Mouse (Mus musculus) CD4-positive, CD25-positive, alpha-beta regulatory T cell, adult 4 months (primary cell): ENCODE data around the gene Trim38. TPM values are rescaled to one million over a fixed set of nuclear protein-coding genes. Genes with fewer than 3 reads are reported as not detected.

Experiments used
- ATAC-seq: one replicate; pipeline ENCODE4 v1.8.0; 2017
- polyA plus RNA-seq, 2 experiments: library from polyadenylated mRNA; unstranded; fragments of 100-300 nt; shearing (Covaris generic); gene quantifications; one replicate each; pipeline ENCODE4 v1.2.1; 2017

Gene Trim38
- polyA plus RNA-seq, 2 experiments from 2014 or later, result not detected

- ATAC-seq, result peak; percentile 85
These were observed 23.3 kb upstream of the Trim38 start, which contains the start of gene Hist1h2bb for GRCm38 (mm10) chr13:23746201-23747080. Gene Hist1h2bb (plus strand): TSS chr13:23746734.

DNA sequence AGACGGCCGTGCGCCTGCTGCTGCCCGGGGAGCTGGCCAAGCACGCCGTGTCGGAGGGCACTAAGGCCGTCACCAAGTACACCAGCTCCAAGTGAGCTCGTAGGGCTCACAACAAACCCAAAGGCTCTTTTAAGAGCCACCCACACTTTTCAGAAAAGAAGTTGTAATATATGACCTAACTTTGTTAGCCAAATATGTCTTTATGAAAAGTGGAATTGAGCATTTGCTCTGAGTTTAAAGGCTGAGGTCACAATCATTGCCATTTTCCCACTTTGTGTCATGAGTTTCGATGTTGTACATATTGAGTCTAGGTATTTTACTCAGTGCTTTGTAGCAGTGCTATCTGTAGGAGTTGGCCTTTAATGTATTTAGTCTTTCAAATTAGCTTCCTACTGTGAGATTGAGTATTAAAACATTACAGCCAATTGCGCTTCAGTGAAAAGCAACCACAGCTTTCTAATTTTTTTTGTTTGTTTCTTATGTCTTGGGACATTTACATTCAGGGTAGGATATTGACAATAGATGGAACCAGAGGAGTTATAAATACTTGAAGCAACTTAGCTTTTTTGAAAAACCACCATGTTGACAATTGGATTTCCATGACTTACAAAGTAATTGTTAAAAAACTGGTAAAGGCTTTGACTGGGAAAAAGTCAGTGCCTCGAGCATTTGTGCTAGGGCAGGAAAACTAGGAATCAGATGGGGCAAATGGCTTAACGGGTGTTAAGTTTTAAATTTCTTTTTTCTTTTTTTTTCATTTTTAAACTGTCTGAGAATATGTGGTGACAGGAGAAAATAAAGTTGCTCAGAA is 22.4 kb upstream of the Trim38 start:
- ATAC-seq, result no peak

- ATAC-seq, result no peak
These were observed 21.8 kb upstream of the Trim38 start for GRCm38 (mm10) chr13:23747892-23748288.

DNA sequence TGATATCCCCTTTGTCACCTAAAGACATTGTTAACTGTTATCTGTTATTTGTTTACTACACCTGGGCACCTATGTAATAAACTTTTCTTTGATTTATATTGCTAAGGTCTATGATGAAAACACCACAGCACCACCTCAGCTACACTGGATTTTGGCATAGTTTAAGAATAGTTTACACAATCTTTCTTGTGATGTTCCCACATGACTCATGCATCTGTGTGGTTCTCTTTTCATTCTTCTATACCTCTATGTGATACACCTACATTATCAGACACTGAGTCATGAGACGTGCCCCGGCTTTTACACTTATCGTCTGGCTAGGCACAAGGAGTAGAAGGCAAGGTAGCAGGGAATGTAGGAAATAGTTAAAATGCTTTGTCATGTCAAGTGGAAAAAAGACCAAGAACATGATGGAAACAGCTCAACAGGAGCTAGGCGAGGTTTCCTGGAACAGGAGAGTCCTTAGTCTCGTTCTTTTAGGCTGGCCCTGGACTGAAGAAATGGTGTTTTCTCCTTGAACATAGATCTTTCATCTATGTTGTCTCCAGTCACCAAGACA is 20.1 kb upstream of the Trim38 start:
- ATAC-seq, result no peak

- ATAC-seq, result peak; percentile 46
These were observed 18.8 kb upstream of the Trim38 start, which contains the start of gene Hist1h2ab for GRCm38 (mm10) chr13:23750839-23751477. Gene Hist1h2ab (plus strand): TSS chr13:23751126.

DNA sequence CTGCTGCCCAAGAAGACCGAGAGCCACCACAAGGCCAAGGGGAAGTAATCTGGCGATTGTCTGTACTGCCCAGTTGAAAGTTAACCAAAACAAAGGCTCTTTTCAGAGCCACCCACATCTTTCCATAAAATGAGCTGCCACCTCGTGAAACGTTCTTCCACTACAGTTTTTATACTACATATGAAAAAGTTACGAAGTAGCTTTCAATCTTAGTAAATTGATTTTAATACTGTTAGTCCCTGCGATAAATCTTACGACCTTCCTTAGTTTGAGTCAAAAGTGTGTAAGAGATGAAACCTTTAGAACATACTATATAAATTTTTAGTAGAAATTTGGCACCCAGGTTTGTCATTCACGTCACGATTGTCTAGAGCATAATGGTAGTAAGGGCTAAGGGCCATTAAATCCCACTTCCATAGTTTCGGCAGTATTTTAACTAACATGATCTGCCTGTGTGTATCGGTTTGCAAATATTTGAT is 18.2 kb upstream of the Trim38 start:
- no peak for ATAC-seq

DNA sequence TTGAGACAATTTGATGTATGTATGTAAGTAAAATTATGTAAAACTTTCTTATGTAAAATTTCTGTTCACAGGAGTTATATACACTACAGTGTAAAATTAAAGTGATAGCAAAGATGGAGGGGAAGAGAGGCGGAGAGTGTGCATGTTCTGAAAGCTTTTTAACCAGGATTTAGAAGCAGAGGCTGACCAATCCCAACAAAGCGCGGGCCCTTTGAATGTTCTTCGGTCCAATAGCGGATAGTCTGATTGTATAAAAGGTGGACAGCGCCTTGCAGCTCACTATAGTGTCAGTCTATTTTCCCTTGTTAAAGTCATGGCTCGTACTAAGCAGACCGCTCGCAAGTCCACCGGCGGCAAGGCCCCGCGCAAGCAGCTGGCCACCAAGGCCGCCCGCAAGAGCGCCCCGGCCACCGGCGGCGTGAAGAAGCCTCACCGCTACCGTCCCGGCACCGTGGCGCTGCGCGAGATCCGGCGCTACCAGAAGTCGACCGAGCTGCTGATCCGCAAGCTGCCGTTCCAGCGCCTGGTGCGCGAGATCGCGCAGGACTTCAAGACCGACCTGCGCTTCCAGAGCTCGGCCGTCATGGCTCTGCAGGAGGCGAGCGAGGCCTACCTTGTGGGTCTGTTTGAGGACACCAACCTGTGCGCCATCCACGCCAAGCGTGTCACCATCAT is 17.5 kb upstream of the Trim38 start, which contains the start of gene Hist1h3b:
Gene Hist1h3b (plus strand): TSS at position 201 of the 675 bp plus-strand sequence.
- ATAC-seq, result peak; percentile 44

GRCm38 (mm10) chr13:23752742-23753172 is 17.0 kb upstream of the Trim38 start:
- no peak for ATAC-seq

- no peak for ATAC-seq
These were observed 16.2 kb upstream of the Trim38 start for GRCm38 (mm10) chr13:23753314-23754078.

DNA sequence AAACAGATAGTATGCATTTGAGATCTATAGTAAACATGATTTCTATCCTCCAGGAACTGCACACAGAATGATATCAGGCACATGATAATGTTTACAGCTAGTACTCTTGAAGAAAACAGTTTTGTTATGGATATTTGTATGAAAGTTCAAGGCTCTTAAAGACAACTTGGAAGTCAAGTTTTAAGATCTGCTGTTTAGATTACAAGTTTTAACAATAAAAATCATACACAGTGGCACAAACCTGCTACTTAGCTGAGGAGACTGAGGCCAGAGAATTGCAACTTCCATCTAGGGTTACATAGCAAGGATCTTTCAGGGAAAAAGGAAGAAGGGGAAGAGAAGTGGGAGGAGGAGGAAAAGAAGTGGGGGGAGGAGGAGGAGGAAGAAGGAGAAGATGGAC is 14.7 kb upstream of the Trim38 start:
- ATAC-seq, result no peak

- peak; percentile 61 for ATAC-seq
These were observed 12.9 kb upstream of the Trim38 start, which contains the start of gene Hist1h4b for GRCm38 (mm10) chr13:23756790-23757189. Gene Hist1h4b (plus strand): TSS chr13:23757013.

GRCm38 (mm10) chr13:23757211-23757773 is 12.4 kb upstream of the Trim38 start:
- ATAC-seq, result no peak

- ATAC-seq, result no peak
These were observed 11.8 kb upstream of the Trim38 start for GRCm38 (mm10) chr13:23757921-23758320.

- ATAC-seq, result no peak
These were observed 10.4 kb upstream of the Trim38 start for GRCm38 (mm10) chr13:23759251-23759771.

- no peak for ATAC-seq
These were observed 9.8 kb upstream of the Trim38 start for GRCm38 (mm10) chr13:23759916-23760239.

GRCm38 (mm10) chr13:23760240-23760971 is 9.3 kb upstream of the Trim38 start:
- no peak for ATAC-seq

- peak; percentile 65 for ATAC-seq
These were observed 8.5 kb upstream of the Trim38 start, which contains the start of gene Hist1h4a for GRCm38 (mm10) chr13:23760972-23761864. Gene Hist1h4a (minus strand): TSS chr13:23761230.
